In the genomic region with DNA sequence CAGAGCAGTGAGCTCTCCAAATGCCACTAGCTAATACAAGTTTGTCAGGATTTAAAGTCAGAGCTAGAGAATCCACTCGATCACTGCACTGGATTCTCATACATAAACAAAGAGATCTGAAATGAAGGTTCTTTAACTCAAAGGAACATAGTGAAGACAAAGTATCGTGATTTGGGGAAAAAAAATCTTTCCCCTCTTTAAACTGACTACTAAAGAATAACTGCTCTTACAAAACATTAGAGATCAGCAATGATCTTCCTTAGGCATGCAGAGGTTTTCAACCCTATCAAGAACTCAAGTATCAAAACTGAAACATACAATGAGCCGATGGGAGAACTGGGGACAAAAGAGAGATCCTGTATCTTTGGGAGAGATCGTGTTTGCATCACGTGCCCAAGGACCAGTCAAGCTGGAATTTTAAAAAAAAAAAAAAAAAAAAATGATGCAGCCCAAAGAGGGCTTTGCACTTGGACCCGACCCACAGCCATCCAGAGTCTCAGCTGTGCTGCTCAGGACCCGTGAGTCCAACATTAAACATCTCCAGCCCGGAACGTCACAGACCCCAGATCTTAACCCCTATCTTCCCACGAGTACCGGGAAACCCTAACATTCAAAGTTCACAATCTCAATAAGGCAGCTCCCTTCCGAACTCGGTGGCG, we compare ENCODE assay signal across 8 mouse cellular contexts. TPM values are rescaled to one million over a fixed set of nuclear protein-coding genes. Genes with fewer than 3 reads are reported as not detected.
A peak's percentile ranks its signal among the peaks of the same experiment; 100 is the strongest.
DNase-seq lines count a peak whose midpoint lies in the region; ATAC-seq lines count a peak whose summit lies in the region.

No protein-coding gene starts in this region.

- peak overlapping the region; percentile 91 for H3K9ac ChIP-seq in heart, embryonic 12.5 days
- H3K9ac ChIP-seq in forebrain, embryonic 13.5 days, result peak overlapping the region; percentile 90

- no peak for DNase-seq in heart, postnatal 25 days (ENCODE audit: low spot score)
- peak; percentile 26 for DNase-seq in ES-CJ7 (ENCODE audit: low read depth, low spot score)
- DNase-seq in adrenal gland, postnatal 36 days, result no peak
- DNase-seq in adrenal gland, adult 8-10 months, result no peak
- no peak for DNase-seq in embryo, embryonic 9.5 days (ENCODE audit: extremely low spot score)

- intact Hi-C loops in heart, postnatal 25 days (cut with DNase I), result loop anchor here (10.0 kb wide), 1 partner anchor 134 kb away; no protein-coding TSS in a partner anchor

- H3K27me3 ChIP-seq in heart, embryonic 12.5 days (replicated peaks), result no peaks in the 10 kb centered on the region
- no peaks in the 10 kb centered on the region for H3K27me3 ChIP-seq in forebrain, embryonic 13.5 days

- H3K9me3 ChIP-seq in heart, embryonic 12.5 days (replicated peaks), result no peaks in the 10 kb centered on the region
- no peaks in the 10 kb centered on the region for H3K9me3 ChIP-seq in forebrain, embryonic 13.5 days (replicated peaks)

- peak; percentile 14; the same call in 1 of the 2 replicates for ATAC-seq in heart, embryonic 12.5 days (ENCODE audit: insufficient number of reproducible peaks, low FRiP score)
- ATAC-seq in forebrain, embryonic 13.5 days, result no peak; the same call in 1 of the 2 replicates

- peaks cover 54% of the 10 kb centered on the region for H3K79me2 ChIP-seq in macrophage (ENCODE audit: inconsistent target)

- H3K36me3 ChIP-seq in heart, embryonic 12.5 days, result no peaks in the 10 kb centered on the region
- H3K36me3 ChIP-seq in forebrain, embryonic 13.5 days (ENCODE audit: poor library complexity, severe bottlenecking), result no peaks in the 10 kb centered on the region
- no peaks in the 10 kb centered on the region for H3K36me3 ChIP-seq in macrophage (ENCODE audit: inconsistent target)

- WGBS in heart, embryonic 12.5 days, result 1% methylated on average over 14 of the region's 14 CpGs
- WGBS in forebrain, embryonic 13.5 days, result under 1% methylated on average over 14 of the region's 14 CpGs
- WGBS in macrophage (ENCODE audit: missing documents), result under 1% methylated on average over 13 of the region's 14 CpGs

- peak overlapping the region; percentile 96 for H3K27ac ChIP-seq in heart, embryonic 12.5 days (ENCODE audit: poor library complexity, severe bottlenecking)
- H3K27ac ChIP-seq in forebrain, embryonic 13.5 days, result peak overlapping the region; percentile 98
- 0 out of 2 replicates have a peak overlapping the region, but pooled peaks have one; percentile 17 for H3K27ac ChIP-seq in macrophage

- peaks cover 16% of the 10 kb centered on the region for H3K4me1 ChIP-seq in heart, embryonic 12.5 days (replicated peaks)
- H3K4me1 ChIP-seq in forebrain, embryonic 13.5 days, result peaks cover 29% of the 10 kb centered on the region

- H3K4me2 ChIP-seq in heart, embryonic 12.5 days, result peak overlapping the region; percentile 57
- H3K4me2 ChIP-seq in forebrain, embryonic 13.5 days, result peak overlapping the region; percentile 73

- H3K4me3 ChIP-seq in heart, embryonic 12.5 days, result peak overlapping the region; percentile 98
- H3K4me3 ChIP-seq in forebrain, embryonic 13.5 days, result peak overlapping the region; percentile 87
- peak overlapping the region; percentile 87 for H3K4me3 ChIP-seq in macrophage (ENCODE audit: inconsistent target)

RNA-seq across cellular contexts. Expression of a gene that starts 0.8 kb away (rescaled TPM):
- 14.4 and 16.0 TPM in 2 replicates for polyA plus RNA-seq in heart, embryonic 12.5 days (2016; fragmentation: Nextera tagmentation; extraction: Ambion mirVana)
- total RNA-seq in heart, postnatal 25 days (2021), result 10 to 100 TPM in 1 of 2 experiments, 1 to 10 TPM in 1; 9.8 to 10.7 TPM
- 23.1 and 24.4 TPM in 2 replicates for polyA plus RNA-seq in forebrain, embryonic 13.5 days (2015; fragmentation: Nextera tagmentation; extraction: Ambion mirVana)
- 100 to 1,000 TPM in 3 of 26 experiments, 10 to 100 TPM in 23; 22.7 to 135 (median 65.9) TPM for total RNA-seq in macrophage (2018; cell fraction: chromatin; rRNA removed)
- 10 to 100 TPM in 7 of 26 experiments, 1 to 10 TPM in 19; 3.7 to 14.8 (median 8.5) TPM for total RNA-seq in macrophage (2018; cell fraction: cytosol; rRNA removed)
- total RNA-seq in macrophage (2018; cell fraction: nucleus; rRNA removed), result 10 to 100 TPM; 16.2 to 80.4 (median 35.5) TPM
- 5.4 to 7.2 TPM (median 6.6 TPM) in 3 replicates for polyA plus RNA-seq in macrophage (2018)
- 10 to 100 TPM; 13.3 to 13.8 TPM for total RNA-seq in adrenal gland, postnatal 36 days (2021)
- total RNA-seq in adrenal gland, adult 8-10 months (2022), result 10 to 100 TPM; 15.8 to 27.3 (median 20.5) TPM

Comparison
In these comparisons a context has a peak if more than half of its experiments do, and no peak if none do; other contexts are left out.
1. H3K27ac ChIP-seq: peak in every context shown above with its lines; median percentile 98 in forebrain, embryonic 13.5 days; 96 in heart, embryonic 12.5 days; 17 in macrophage.